Mouse (Mus musculus): ENCODE data around the gene Asphd2.

GRCm38 (mm10) chr5:112367338-112367737 lies 27.3 kb downstream of the Asphd2 start:
- TF ChIP-seq CTCF (IDR thresholded peaks at IDR 0.05; ENCODE audit: control insufficient read depth, insufficient read depth, insufficient replicate concordance, low read depth, low read length) (no peak), POLR2A (IDR thresholded peaks at IDR 0.05; ENCODE audit: control insufficient read depth, low read depth, low read length) (no peak)
